ENCODE assay signal across 22 mouse cellular contexts in genomic region chr11:69689891-69690290, GRCm38 (mm10). TPM values are rescaled to one million over a fixed set of nuclear protein-coding genes. Genes with fewer than 3 reads are reported as not detected.
DNase-seq lines count a peak whose midpoint lies in the region; ATAC-seq lines count a peak whose summit lies in the region.
"Had no signal": no experiment of that assay in that cellular context is flagged by ENCODE, and none has a peak within 500 bp of the region (broad histone marks: within the 10 kb centered on the region; RNA-seq: fewer than 3 reads in every experiment).

No protein-coding gene starts in this region.

- H3K9me3 ChIP-seq in heart, embryonic 13.5 days: no peaks in the 10 kb centered on the region
- H3K9me3 ChIP-seq: hindbrain, embryonic 15.5 days; midbrain, embryonic 13.5 days; stomach, embryonic 15.5 days had no signal

- no peak for DNase-seq in heart, postnatal 10 days
- DNase-seq in kidney, postnatal 36 days: peak; percentile 63
- no peak for DNase-seq in kidney, postnatal 14 days
- peak; percentile 75 for DNase-seq in R1 (ENCODE audit: low read depth, low spot score)
- DNase-seq in frontal cortex, postnatal 36 days (ENCODE audit: low spot score in 2 of 2): no peak
- no peak for DNase-seq in cerebellum, postnatal 14 days
- DNase-seq: adrenal gland, postnatal 14 days; B cell, adult 2 months; cerebellum, adult 11-12 months; gastrocnemius, postnatal 36 days; spleen, adult 18-20 months; thymus, adult 2 months had no signal

- no peaks in the 10 kb centered on the region for H3K27me3 ChIP-seq in heart, embryonic 13.5 days (replicated peaks)
- H3K27me3 ChIP-seq: hindbrain, embryonic 15.5 days; Patski; stomach, embryonic 15.5 days had no signal

- intact Hi-C loops in heart, postnatal 10 days (cut with DNase I): no loop called here

- H3K36me3 ChIP-seq in heart, embryonic 13.5 days: no peaks in the 10 kb centered on the region
- H3K36me3 ChIP-seq: hindbrain, embryonic 15.5 days; midbrain, embryonic 13.5 days; stomach, embryonic 15.5 days had no signal

- peaks cover 31% of the 10 kb centered on the region for H3K4me1 ChIP-seq in heart, embryonic 13.5 days

- H3K4me3 ChIP-seq in heart, embryonic 13.5 days: no peak overlapping the region
- H3K4me3 ChIP-seq: hindbrain, embryonic 15.5 days; layer of hippocampus, adult 2 months; midbrain, embryonic 13.5 days; stomach, embryonic 15.5 days had no signal

- H3K27ac ChIP-seq in heart, embryonic 13.5 days (replicated peaks): no peak overlapping the region
- H3K27ac ChIP-seq: hindbrain, embryonic 15.5 days; layer of hippocampus, adult 2 months; liver, embryonic 14.5 days; midbrain, embryonic 13.5 days; stomach, embryonic 15.5 days had no signal

- 83% methylated on average over 1 of the region's 1 CpGs for WGBS in heart, embryonic 13.5 days

- ATAC-seq in heart, embryonic 13.5 days (ENCODE audit: extremely low read depth, insufficient number of reproducible peaks, low FRiP score, low TSS enrichment): no peak
- ATAC-seq: forebrain, embryonic 14.5 days; lung, postnatal 0 days; midbrain, embryonic 13.5 days; Patski had no signal

- H3K4me2 ChIP-seq in heart, embryonic 13.5 days: no peak overlapping the region
- H3K4me2 ChIP-seq: heart, embryonic 11.5 days; hindbrain, embryonic 15.5 days; midbrain, embryonic 13.5 days; stomach, embryonic 15.5 days had no signal

- peak overlapping the region; percentile 25; the same call in 1 of the 2 replicates for H3K9ac ChIP-seq in heart, embryonic 13.5 days
- H3K9ac ChIP-seq: hindbrain, embryonic 15.5 days; liver, embryonic 14.5 days; midbrain, embryonic 13.5 days; stomach, embryonic 15.5 days had no signal

RNA-seq across cellular contexts. Expression of gene Tnfsf13, which starts 4.3 kb away (rescaled TPM):
- 0.23 and 0.38 TPM in 2 replicates for polyA plus RNA-seq in heart, embryonic 13.5 days (2015; fragmentation: Nextera tagmentation; extraction: Ambion mirVana)
- total RNA-seq in heart, postnatal 10 days (2021): 1 to 10 TPM; 2.1 to 2.4 TPM
- polyA plus RNA-seq: heart, embryonic 11.5 days had no signal

RNA-seq across cellular contexts. Expression of gene Tnfsf12, which starts 5.8 kb away (rescaled TPM):
- polyA plus RNA-seq in heart, embryonic 13.5 days (2015; fragmentation: Nextera tagmentation; extraction: Ambion mirVana): 4.7 and 5.7 TPM in 2 replicates
- total RNA-seq in heart, postnatal 10 days (2021): 10 to 100 TPM; 19.6 to 20.3 TPM

RNA-seq across cellular contexts. Expression of gene Tnfsfm13, which starts 6.0 kb away (rescaled TPM):
- polyA plus RNA-seq in heart, embryonic 13.5 days (2015; fragmentation: Nextera tagmentation; extraction: Ambion mirVana): 3.3 and 3.4 TPM in 2 replicates
- 1 to 10 TPM; 5.1 to 5.2 TPM for total RNA-seq in heart, postnatal 10 days (2021)

RNA-seq across cellular contexts. Expression of gene Senp3, which starts 8.0 kb away (rescaled TPM):
- 59.2 and 63.5 TPM in 2 replicates for polyA plus RNA-seq in heart, embryonic 13.5 days (2015; fragmentation: Nextera tagmentation; extraction: Ambion mirVana)
- 10 to 100 TPM; 48.9 to 49.6 TPM for total RNA-seq in heart, postnatal 10 days (2021)

RNA-seq across cellular contexts. Expression of gene Eif4a1, which starts 17.7 kb away (rescaled TPM):
- polyA plus RNA-seq in heart, embryonic 13.5 days (2015; fragmentation: Nextera tagmentation; extraction: Ambion mirVana): 372 and 373 TPM in 2 replicates
- 100 to 1,000 TPM; 389 to 397 TPM for total RNA-seq in heart, postnatal 10 days (2021)

Comparison
In these comparisons a context has a peak if more than half of its experiments do, and no peak if none do; other contexts are left out.
1. DNase-seq: peak in kidney, postnatal 36 days (2 of 2) and R1 (single experiment); none in heart, postnatal 10 days (0 of 2), kidney, postnatal 14 days (single experiment), frontal cortex, postnatal 36 days (0 of 2) and cerebellum, postnatal 14 days (0 of 2).